Mouse (Mus musculus) layer of hippocampus, adult 2 months (tissue): Measurements from ENCODE around the gene Rnf11. TPM values are rescaled to one million over a fixed set of nuclear protein-coding genes. Genes with fewer than 3 reads are reported as not detected.

Experiments
- DNase-seq, 2 experiments: peaks; one replicate each; pipeline ENCODE4 v3.0.0; 2022; ENCODE audit warnings: low spot score in 2 of 2
- H3K27ac ChIP-seq: fragments of 200-600 bp; 2 replicates; pipeline ENCODE4 v1.8.1; 2022
- H3K4me3 ChIP-seq: fragments of 200-600 bp; 2 replicates; pipeline ENCODE4 v1.8.1; 2022; ENCODE audit warnings: mild to moderate bottlenecking
- CTCF ChIP-seq: fragments of 200-600 bp; conservative IDR thresholded peaks from 2 replicates; pipeline ENCODE4 v1.8.1; 2022; ENCODE audit warnings: antibody characterized with exemption, mild to moderate bottlenecking, moderate library complexity
- total RNA-seq, 2 experiments: library from RNA; stranded (reverse); gene quantifications; 2 replicates each; pipeline ENCODE4 v1.2.3; 2021

Gene Rnf11
- total RNA-seq, 2 experiments from 2014 or later = 167 to 177 TPM

- Histone ChIP-seq H3K4me3 (no peak overlapping the region), H3K27ac (no peak overlapping the region)
- no peak for TF ChIP-seq CTCF
- DNase-seq = no peak
Observed at GRCm38 (mm10) chr4:109441000-109441399, 43.5 kb downstream of the Rnf11 start.

- H3K27ac ChIP-seq = no peak overlapping the region
- no peak for TF ChIP-seq CTCF
- no peak overlapping the region for H3K4me3 ChIP-seq
- no peak for DNase-seq
Observed at GRCm38 (mm10) chr4:109440381-109440780, 44.1 kb downstream of the Rnf11 start.

- no peak for DNase-seq
- TF ChIP-seq CTCF = no peak
- Histone ChIP-seq H3K27ac (no peak overlapping the region), H3K4me3 (no peak overlapping the region)
Observed at GRCm38 (mm10) chr4:109439825-109440248, 44.7 kb downstream of the Rnf11 start.

GRCm38 (mm10) chr4:109439101-109439500, 45.4 kb downstream of the Rnf11 start:
- H3K27ac ChIP-seq = no peak overlapping the region
- no peak overlapping the region for H3K4me3 ChIP-seq
- DNase-seq = no peak
- TF ChIP-seq CTCF = peak; percentile 27; the same call in 1 of the 2 replicates

- H3K27ac ChIP-seq = no peak overlapping the region
- TF ChIP-seq CTCF = peak; percentile 93
- no peak overlapping the region for H3K4me3 ChIP-seq
- DNase-seq = peak; percentile 29 to 62
Observed at GRCm38 (mm10) chr4:109437913-109438878, 46.3 kb downstream of the Rnf11 start.

GRCm38 (mm10) chr4:109434256-109434655, 50.3 kb downstream of the Rnf11 start:
- Histone ChIP-seq H3K4me3 (no peak overlapping the region), H3K27ac (no peak overlapping the region)
- DNase-seq = no peak
- TF ChIP-seq CTCF = no peak

GRCm38 (mm10) chr4:109433641-109434040, 50.9 kb downstream of the Rnf11 start:
- TF ChIP-seq CTCF = no peak
- no peak overlapping the region for H3K4me3 ChIP-seq
- no peak for DNase-seq
- no peak overlapping the region for H3K27ac ChIP-seq

- Histone ChIP-seq H3K4me3 (no peak overlapping the region), H3K27ac (no peak overlapping the region)
- no peak for DNase-seq
- no peak for TF ChIP-seq CTCF
Observed at GRCm38 (mm10) chr4:109432668-109433375, 51.7 kb downstream of the Rnf11 start.

- Histone ChIP-seq H3K4me3 (no peak overlapping the region), H3K27ac (no peak overlapping the region)
- peak; percentile 83 for TF ChIP-seq CTCF
- DNase-seq = peak in 1 of 2 experiments; percentile 57
Observed at GRCm38 (mm10) chr4:109430854-109431253, 53.7 kb downstream of the Rnf11 start.

- Histone ChIP-seq H3K4me3 (no peak overlapping the region), H3K27ac (no peak overlapping the region)
- no peak for DNase-seq
- 0 out of 2 replicates have a peak, but pooled peaks have one; percentile 3 for TF ChIP-seq CTCF
Observed at GRCm38 (mm10) chr4:109430250-109430649, 54.3 kb downstream of the Rnf11 start.

- no peak for TF ChIP-seq CTCF
- no peak overlapping the region for H3K27ac ChIP-seq
- H3K4me3 ChIP-seq = no peak overlapping the region
- no peak for DNase-seq
Observed at GRCm38 (mm10) chr4:109427058-109427457, 57.5 kb downstream of the Rnf11 start.

GRCm38 (mm10) chr4:109423438-109423837, 61.1 kb downstream of the Rnf11 start:
- Histone ChIP-seq H3K27ac (no peak overlapping the region), H3K4me3 (no peak overlapping the region)
- DNase-seq = no peak
- TF ChIP-seq CTCF = no peak

GRCm38 (mm10) chr4:109422436-109422835, 62.1 kb downstream of the Rnf11 start:
- Histone ChIP-seq H3K4me3 (no peak overlapping the region), H3K27ac (no peak overlapping the region)
- DNase-seq = no peak
- no peak for TF ChIP-seq CTCF
